Mouse (Mus musculus) mature B cell (primary cell): ENCODE data around the gene Cwc25.
"Not testable (repeated sequence)": the region's sequence is repeated elsewhere in the genome, so short reads cannot be mapped to it uniquely, and the experiment has no call there.

Experiments
- in situ Hi-C: fragments of 300-500 bp; cut with MboI; formaldehyde crosslinking; loops from 2 replicates; pipeline ENCODE4 v1.14.3; 2019

Gene Cwc25

DNA sequence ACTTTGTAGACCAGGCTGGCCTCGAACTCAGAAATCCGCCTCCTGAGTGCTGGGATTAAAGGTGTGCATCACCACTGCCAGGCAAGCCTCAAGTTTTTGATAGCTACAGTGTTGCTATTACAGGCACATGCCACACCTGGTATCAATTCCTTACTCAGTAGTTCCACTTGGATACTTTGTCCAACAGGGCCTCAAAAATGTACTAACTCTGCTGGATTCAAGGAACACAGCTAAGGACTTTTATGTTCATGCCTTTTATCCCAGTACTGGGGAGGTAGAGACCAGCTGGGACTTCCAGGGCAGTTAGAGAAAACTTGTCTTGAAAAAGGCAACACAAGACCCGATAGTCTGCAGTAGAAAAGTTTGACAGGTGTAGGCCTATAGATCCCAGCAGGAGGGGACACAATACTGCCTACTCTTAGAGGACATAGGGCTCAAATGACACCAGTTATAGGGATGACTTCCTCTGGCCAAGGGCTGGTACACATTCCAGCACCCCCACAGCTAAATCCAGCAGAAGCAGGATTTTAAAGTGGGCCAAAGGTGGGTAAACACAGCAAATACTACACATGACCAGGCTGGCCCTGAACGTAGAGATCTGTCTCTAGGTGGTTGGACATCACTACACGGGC, 10.3 kb upstream of the Cwc25 start:
- in situ Hi-C loops: no loop called here

DNA sequence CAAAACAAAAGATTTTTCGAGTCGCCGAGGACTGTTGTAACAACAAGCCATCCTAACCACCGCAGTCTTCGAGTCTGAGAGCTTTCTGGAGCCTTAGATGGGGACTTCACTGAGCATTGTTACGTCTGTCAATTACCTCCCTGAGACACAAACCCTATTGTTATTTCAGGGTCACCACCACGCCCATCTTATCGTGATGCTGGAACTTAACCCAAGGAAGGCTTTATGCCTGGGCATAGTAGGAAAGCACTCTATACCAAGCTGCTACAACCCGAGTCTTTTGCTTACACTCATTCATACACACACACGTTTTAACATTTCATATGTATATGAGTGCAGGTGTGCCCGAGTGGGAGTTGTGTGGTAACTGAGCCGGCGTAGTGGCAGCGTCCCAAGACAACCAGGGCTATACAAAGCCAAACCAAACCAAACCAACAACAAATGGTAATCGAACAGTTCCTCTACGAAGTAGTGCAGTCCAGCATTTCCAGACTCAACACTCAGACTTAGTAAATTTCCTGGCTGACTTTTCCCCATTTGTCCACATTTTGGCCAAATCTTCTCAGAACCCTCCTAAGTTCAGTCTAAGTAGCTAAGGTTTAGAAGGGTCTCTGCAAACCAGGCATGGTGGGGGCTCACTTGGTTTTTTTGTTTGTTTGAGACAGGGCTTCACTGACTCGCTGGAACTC, 9.6 kb upstream of the Cwc25 start, which contains the start of gene 1700001P01Rik:
1700001P01Rik (minus strand) TSS at position 111 of the 689 bp plus-strand sequence.
- in situ Hi-C loops: no loop called here

DNA sequence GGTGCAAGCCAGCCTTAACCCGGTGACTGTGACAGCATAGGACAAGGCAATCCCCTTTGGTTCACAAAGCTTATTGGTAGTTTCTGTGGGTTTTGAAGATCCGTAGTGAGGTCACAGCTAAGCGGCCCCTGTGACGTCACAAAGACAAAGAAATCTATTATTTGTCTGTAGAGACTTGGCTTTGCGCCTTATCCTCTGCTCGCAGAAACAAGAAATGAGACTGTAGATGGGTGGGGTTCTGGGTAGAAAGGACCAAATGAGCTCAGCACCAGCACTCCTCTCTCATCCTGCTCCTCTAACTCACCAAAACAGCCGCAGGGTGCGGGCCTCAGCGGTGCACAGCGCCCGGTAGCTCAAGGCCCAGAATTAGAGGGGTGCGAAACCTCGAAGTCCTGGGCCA, 8.8 kb upstream of the Cwc25 start:
- in situ Hi-C loops: no loop called here

DNA sequence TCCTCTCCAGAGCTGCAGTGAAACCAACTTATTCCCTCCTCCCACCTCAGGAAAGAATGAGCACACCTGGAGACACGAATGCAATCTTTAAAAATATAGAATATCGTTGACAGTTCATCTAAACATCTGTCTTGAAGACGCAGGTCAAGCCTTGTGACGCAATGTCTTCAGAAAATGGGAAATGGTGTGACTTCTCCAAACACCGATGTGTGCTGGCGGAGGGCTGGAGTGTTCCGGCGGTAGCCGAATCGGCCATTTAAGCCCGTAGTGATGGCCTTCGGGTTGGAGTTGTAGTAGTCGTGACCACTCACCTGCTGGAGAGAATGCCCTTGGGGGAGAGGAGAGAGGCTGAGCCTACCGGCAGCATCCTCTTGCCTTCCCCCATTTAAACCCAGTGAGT, 5.1 kb upstream of the Cwc25 start:
- in situ Hi-C loops: no loop called here

DNA sequence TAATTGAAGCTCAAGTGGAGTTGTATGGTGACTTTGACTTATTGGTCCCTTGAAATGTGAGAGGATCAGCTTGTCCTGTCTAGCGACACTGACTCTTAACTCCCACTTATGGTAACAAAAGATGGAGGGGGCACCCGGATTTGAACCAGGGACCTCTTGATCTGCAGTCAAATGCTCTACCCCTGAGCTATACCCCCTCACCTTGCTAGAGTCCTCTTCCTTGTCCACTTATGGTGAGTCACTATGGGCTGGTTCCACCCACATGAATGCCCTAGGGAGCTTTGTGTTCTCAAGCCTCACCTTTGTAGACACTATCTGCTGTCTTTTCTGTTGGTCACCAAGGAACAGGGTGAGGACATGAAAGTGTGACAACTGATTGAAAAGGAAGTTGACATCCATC, 3.3 kb upstream of the Cwc25 start:
- in situ Hi-C loops: no loop called here

DNA sequence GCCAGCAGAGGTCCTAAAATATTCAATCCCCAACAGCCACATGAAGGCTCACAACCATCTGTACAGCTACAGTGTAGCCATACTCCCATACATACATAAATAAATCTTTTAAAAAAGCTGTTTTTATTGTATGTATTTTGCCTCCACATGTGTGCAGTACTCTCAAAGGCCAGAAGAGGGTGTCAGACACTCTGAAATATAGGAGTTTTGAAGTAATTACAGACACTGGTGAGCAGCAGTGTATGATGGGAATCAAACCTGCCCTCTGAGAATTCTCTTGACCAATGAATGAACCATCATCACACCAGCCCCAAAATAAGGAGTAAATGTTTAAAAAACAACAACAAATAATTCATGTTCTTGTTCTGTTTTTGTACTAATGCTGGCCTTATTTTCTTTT, 4.7 kb downstream of the Cwc25 start:
- in situ Hi-C loops: no loop called here

DNA sequence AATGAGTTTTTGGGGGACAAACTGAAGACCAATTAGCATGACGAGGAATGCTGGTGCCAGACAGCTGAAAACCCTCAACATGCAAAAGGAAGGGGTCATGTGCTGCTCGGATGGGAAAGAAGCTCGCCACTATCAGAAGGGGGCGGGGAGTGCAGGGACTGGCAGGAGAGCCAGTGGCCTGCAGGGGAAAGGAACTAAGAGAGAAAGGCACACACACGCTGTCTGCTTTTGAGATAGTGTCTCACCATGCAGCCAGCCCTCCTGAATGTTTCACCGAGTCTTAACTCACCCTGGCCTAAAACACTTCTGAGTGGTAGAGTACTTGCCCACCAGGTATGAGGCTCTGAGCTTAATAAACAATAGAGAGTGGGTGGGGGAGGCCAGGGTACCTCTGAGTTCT, 7.4 kb downstream of the Cwc25 start:
- in situ Hi-C loops: no loop called here

DNA sequence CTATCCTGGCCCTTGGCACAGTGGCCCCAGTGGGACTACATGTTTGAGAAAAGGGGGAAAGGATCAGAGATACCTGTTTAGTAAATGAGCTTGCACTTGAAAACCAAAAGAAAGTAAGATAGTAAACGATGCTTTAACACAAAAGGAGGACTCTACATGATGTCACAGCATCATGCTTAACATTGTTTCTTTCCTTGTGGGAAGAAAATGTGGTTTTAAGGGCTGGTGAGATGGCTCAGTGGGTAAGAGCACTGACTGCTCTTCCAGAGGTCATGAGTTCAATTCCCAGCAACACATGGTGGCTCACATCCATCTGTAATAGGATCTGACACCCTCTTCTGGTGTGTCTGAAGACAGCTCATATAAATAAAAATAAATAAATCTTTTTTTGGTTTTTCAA, 8.2 kb downstream of the Cwc25 start:
- in situ Hi-C loops: no loop called here

DNA sequence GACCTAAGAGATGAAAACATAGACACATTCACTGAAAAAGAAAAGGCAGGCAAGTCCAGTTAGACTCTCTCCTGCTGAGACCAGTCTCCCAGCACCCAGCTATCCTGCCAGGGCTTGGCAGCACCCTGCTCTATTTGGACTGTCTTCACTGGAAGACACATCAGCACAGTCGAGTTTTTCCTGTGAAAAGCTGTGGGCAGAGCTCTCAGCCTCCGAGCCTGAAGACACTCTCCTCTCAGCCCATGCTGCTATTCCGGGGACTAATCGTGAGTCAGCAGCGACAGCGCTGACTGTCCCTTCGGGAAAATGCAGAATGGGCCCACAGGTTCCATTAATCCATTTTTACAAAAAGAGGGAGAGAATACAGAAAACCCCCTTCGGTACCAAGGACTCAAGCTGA, 13.1 kb downstream of the Cwc25 start:
- in situ Hi-C loops: no loop called here

DNA sequence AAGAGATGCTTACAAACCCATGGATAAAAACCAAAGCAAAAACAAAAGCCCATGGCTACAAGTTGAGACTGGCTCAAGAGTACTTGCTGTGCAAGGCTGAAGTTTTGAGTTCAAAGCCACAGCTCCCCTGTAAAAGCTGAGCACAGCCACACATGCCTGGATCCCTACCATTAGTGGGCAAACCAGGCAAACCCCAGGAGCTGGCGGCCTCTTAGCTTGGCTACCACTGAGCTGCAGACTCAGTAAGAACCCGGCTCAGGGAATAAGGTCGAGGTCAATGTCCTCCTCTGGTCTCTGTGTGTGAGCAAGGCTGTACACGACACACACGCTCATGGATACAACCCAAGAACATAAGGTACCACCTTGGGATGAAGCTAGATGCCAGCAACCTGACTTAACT, 17.9 kb downstream of the Cwc25 start:
- in situ Hi-C loops: no loop called here

DNA sequence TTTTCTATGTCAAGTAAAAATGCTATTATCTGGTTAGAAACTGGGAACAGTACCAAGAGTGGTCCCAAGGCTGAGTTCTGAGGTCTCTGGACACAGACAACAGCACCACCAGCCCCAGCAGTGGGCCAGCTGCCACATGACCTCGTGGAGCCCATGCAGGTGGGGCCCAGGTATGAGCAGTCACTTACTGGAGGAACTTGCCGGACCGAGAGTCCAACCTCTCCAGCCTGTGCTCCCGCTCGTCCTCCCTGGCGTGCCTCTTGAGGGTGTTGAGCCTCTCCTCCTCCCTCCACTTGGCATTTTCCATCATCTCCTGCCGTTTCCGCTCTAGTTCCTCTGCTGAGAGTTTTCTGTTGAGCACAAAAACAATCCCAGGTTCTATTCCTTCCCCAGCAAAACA, 18.6 kb downstream of the Cwc25 start:
- in situ Hi-C loops: no loop called here

DNA sequence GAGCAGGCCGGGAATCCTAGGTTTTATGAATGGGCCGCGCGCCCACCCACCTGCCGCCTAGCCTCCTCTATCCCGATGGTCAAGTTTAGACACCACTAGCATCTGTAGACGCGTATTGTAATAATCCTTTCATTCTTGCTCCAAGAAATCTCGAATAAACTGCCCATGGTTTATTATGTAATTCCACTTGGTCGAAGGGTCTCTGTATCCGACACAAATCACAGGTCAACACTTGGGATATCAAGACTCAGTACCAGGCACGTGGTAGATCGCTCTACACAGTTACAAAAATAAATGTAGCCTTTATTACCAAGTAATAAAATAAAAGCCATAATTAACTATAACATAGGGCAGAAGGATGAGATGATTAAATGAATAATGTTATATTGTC, 21.0 kb downstream of the Cwc25 start:
- in situ Hi-C loops: no loop called here

DNA sequence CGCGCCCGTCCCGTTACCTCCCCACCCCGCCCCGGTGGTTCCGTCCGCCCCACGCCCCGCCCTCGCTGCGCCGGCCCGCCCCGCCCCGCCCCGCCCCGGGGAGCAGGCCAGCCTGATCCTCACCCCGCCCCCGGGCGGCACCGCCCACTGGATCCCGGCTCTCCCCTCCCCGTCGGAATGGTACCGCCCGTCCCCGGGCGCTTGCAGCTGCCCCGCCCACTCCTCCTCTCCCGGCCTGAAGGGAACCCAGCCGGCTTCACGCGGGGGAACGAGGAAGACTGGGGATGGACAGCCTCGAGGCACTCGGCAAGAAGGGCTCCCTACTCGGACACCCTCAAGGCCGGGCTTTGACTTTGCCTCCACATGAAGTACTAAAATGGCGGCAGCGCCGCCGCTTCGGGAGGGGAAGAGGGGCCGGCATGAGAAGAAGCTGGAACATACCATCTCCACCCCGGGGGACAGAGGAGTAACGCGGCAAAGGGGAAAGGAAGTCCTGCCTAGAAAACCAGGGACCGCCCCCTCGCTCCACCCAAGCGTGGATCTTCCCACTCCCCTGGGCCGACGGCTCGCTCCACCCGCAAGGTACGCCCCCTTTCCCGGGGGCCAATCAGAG, 21.5 kb downstream of the Cwc25 start:
- in situ Hi-C loops: no loop called here

DNA sequence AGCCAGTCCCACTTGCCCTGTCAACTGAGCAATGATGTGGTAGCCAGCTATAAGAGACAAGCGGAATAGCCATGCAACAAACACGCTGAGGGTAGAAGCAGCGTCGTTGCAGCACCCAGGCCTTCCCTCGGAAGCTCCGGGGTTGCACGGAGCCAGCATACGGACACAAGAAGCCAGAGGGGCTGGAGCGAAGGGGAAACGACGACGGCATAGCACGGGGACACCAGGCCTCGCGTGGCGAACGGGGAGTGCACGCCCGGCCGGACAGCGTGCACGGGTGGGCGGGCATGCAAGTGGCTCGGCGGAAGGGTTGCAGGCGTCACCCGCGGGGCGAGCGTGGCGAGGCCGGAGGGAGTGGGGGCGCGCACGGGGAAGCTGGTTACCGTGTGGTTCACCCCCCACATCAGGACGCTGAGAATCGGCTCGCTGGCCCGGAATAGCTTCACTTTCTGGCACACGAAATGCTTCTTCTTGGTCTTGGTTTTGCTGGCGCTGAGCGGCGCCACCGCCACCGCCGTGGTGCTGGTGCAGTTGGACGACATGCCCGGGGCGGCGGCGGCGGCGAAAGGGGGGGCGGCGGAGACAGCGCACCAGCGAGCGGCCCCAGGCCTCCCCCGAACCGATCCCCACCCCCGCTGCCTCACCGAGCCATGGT, 22.2 kb downstream of the Cwc25 start, which contains the start of gene Pip4k2b:
Pip4k2b (minus strand) TSS at position 642 of the 655 bp plus-strand sequence.
- in situ Hi-C loops: no loop called here

DNA sequence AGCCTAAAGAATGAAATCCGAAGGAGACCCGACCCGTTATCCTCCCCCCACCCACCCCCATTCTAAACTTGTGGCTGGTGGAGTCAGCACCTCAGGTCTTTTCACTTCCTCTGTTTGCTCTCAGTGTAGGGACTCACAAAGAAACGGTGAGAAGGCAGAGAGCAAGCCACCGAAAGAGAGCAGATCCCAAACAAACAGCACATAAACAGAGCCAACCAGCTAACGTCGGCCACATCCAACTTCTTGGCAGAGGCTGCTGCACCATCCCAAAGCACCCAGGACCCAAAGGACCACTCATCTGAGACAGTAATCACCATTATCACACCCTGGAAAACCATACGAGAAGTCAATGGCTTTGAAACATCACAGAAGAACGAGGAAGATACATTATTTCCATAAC, 22.9 kb downstream of the Cwc25 start:
- in situ Hi-C loops: no loop called here

DNA sequence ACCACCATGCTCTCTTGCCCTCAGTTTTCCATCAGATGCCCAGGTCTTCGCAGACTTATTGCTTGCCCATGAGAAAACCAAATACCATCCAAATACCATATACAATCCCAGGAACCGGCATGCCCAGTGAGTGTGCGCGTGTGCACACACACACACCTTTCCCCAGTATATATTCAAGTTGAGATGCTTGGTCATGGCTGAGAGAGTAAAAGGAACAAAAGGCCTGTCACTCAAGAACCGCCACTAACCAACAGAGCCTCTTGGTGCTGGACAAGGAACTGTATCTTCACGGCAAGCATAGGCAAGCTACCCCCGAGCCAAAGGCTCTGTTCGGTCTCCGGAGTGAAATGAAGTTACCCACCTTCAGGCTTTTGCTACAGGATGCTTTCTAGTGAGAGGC, 23.8 kb downstream of the Cwc25 start:
- in situ Hi-C loops: no loop called here

DNA sequence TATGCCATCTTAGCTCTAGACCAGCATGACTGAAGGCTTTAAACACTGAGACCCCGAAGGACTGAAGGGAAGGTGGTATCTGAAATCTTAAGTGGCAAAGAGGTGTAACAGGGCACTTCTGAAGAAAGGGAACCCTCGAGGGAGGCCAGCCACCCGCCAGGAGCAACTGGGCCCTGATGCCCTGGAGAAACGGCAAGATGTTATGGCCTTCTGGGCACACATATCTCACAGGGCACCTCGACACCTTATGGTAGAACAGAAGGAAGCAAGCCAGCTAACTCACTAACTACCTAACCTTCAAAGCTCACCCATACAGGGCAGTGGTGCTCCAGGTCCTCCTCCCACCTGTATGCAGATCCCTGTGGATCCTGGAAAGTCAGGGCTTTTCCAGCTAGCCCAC, 24.2 kb downstream of the Cwc25 start:
- in situ Hi-C loops: no loop called here

DNA sequence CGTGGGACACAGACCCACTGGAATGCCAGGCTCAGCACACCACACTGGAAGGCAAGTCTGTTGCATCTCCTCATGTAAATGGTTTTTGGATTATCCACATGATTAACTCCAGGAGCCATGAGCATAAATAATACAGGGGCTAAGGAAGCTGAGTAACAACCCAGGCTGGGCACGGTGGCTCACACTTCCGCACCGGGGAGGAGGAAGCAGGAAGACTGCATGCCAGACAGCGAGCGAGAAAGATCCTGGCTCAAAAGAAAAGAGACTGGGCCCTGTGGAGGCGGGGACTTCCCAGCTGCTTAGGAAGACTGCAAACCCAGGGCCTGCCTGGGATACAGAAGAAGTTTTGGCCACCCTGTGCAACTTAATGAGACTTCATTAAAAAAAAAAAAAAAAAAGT, 26.2 kb downstream of the Cwc25 start:
- in situ Hi-C loops: no loop called here

DNA sequence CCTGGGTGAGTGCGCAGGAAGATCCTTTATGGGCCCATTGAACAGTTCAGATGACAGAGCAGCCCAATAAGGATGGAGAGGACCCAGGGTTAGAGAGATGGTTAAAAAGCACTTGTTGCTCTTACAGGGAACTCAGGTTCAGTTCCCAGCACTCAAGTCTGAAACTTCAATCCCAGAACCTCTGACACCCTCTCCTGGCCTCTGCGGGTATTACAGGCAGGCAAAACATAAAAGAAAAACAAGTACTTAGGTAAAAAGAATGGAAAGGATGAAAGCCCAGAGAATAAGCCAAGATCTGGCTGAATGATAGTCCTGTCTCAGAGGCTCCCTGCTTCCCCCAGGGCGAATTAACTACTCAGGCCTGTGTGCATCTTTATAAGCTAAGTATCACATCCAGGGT, 27.2 kb downstream of the Cwc25 start:
- in situ Hi-C loops: no loop called here

DNA sequence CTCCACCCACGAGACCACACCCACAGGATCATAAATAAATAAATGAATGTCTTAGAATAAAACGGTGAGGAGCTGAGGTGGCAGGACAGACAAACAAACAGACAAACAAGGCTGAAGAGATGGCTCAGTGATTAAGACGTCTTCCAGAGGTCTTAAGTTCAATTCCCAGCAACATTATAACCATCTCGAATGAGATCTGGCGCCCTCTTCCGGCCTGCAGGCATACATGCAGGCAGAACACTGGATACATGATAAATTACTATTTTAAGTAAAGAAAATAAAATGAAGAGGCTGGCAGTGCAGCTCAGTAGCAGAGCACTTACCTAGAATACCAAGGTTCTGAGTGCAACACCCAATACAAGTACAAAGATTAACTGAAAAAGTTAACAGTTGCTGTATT, 27.7 kb downstream of the Cwc25 start:
- in situ Hi-C loops: no loop called here

DNA sequence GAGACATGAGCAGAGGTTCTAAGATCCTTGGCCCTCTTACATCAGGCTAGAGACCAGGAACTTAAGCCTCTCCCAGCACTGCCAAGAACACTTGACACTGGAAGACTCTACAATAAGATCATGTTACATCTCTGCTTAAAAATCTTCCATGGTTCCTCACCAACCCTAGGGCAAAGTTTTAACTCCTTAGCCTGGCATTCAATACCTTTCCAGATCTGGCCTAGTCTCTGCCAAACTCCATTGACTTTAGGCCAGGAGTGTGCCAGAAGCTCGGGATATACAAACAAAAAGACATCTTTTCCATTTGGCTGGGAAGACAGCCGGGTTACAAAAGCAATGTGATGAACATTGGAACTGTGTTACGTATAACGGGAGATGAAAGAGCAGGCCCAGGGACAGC, 28.8 kb downstream of the Cwc25 start:
- in situ Hi-C loops: no loop called here

DNA sequence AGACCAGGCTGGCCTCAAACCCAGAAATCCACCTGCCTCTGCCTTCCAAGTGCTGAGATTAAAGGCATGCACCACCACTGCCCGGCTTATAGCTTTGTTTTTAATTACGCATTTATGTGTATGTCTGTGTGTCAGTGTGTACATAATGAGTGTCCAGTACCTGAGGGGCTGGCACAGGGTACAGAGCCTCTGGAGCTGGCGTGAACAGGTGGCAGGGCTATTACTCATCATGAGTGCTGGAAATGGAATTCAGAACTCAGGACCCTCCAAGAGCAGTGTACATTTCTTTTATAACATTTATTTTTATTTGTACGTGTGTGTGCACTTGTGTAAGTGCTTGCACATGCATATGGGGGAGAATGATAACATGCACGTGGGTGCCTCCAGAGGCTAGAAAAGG, 29.7 kb downstream of the Cwc25 start:
- in situ Hi-C loops: no loop called here

DNA sequence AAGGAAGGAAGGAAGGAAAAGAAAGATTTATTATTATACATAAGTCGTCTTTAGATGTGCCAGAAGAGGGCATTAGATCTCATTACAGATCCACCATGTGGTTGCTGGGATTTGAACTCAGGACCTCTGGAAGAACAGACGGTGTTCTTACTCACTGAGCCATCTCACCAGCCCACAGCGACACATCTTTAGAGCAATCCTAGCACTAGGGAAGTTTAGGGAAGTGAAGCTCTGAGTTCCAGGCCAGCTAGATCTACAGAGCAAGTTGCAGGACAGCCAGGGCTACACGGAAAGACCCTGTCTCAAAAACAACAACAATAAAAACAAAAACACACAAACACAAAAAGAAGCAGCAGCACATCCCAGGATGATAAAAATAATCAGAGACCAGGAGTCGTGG, 31.5 kb downstream of the Cwc25 start:
- in situ Hi-C loops: not testable (repeated sequence)
